11 mouse cellular contexts compared by ENCODE assay signal in genomic region chr7:134960871-134961270, GRCm38 (mm10). TPM values are rescaled to one million over a fixed set of nuclear protein-coding genes. Genes with fewer than 3 reads are reported as not detected.
DNase-seq lines count a peak whose midpoint lies in the region; ATAC-seq and TF ChIP-seq lines count a peak whose summit lies in the region.
"Had no signal": no experiment of that assay in that cellular context is flagged by ENCODE, and none has a peak within 500 bp of the region (broad histone marks: within the 10 kb centered on the region; RNA-seq: fewer than 3 reads in every experiment).

No protein-coding gene starts in this region.

- H3K36me3 ChIP-seq in liver, adult 2 months (ENCODE audit: control insufficient read depth, insufficient read depth, low read length): no peaks in the 10 kb centered on the region
- no peaks in the 10 kb centered on the region for H3K36me3 ChIP-seq in liver, embryonic 12.5 days
- no peaks in the 10 kb centered on the region for H3K36me3 ChIP-seq in liver, postnatal 0 days (replicated peaks; ENCODE audit: insufficient read depth, low read length)
- H3K36me3 ChIP-seq: heart, embryonic 13.5 days; midbrain, embryonic 12.5 days had no signal

- 75% methylated on average over 4 of the region's 4 CpGs for WGBS in liver, adult 2 months
- WGBS in liver, embryonic 12.5 days (ENCODE audit: insufficient replicate concordance): 46% methylated on average over 4 of the region's 4 CpGs
- WGBS in bone marrow, adult 2 months: 69% methylated on average over 4 of the region's 4 CpGs
- WGBS in liver, postnatal 0 days (ENCODE audit: insufficient replicate concordance): 58% methylated on average over 4 of the region's 4 CpGs

- peak; percentile 73 for TF ChIP-seq CTCF in liver, adult 2 months (IDR thresholded peaks at IDR 0.05; ENCODE audit: low read depth, low read length)
- TF ChIP-seq CTCF in bone marrow, adult 2 months (IDR thresholded peaks at IDR 0.05; ENCODE audit: control insufficient read depth, insufficient read depth, low read length): peak; percentile 39; the same call in 1 of the 2 replicates
- peak; percentile 65 for TF ChIP-seq CTCF in liver, postnatal 0 days (IDR thresholded peaks at IDR 0.05; ENCODE audit: low read depth)

- no peak overlapping the region for H3K27ac ChIP-seq in liver, adult 2 months (replicated peaks; ENCODE audit: insufficient read depth, low read depth, low read length)
- no peak overlapping the region for H3K27ac ChIP-seq in liver, embryonic 12.5 days
- H3K27ac ChIP-seq in bone marrow, adult 2 months (ENCODE audit: control insufficient read depth, insufficient read depth, low read depth, low read length, poor library complexity): no peak overlapping the region
- no peak overlapping the region for H3K27ac ChIP-seq in liver, postnatal 0 days (ENCODE audit: low read depth)
- H3K27ac ChIP-seq: heart, embryonic 13.5 days; midbrain, embryonic 12.5 days had no signal

- H3K79me2 ChIP-seq in liver, adult 2 months (ENCODE audit: control insufficient read depth, insufficient read depth, low read length): no peaks in the 10 kb centered on the region

- no peak for ATAC-seq in liver, embryonic 12.5 days
- no peak for ATAC-seq in liver, postnatal 0 days

- H3K4me1 ChIP-seq in liver, adult 2 months (ENCODE audit: control insufficient read depth, insufficient read depth, low read length): no peaks in the 10 kb centered on the region
- no peaks in the 10 kb centered on the region for H3K4me1 ChIP-seq in liver, embryonic 12.5 days
- no peaks in the 10 kb centered on the region for H3K4me1 ChIP-seq in bone marrow, adult 2 months (ENCODE audit: control insufficient read depth, insufficient read depth, low read length)
- no peaks in the 10 kb centered on the region for H3K4me1 ChIP-seq in liver, postnatal 0 days (ENCODE audit: insufficient read depth)
- H3K4me1 ChIP-seq: midbrain, embryonic 12.5 days had no signal

- peak; percentile 29 to 42 for DNase-seq in adrenal gland, adult 18-20 months (ENCODE audit: low spot score in 2 of 2)
- no peak for DNase-seq in adrenal gland, adult 8-10 months
- peak; percentile 8 for DNase-seq in liver, adult 2 months (ENCODE audit: extremely low read depth, low read depth, low spot score)
- DNase-seq in liver, postnatal 0 days: no peak
- no peak for DNase-seq in gastrocnemius, postnatal 36 days
- DNase-seq in gastrocnemius, adult 18-20 months (ENCODE audit: low spot score): no peak

- H3K4me3 ChIP-seq in liver, adult 2 months (ENCODE audit: insufficient read depth, low read depth, low read length): no peak overlapping the region
- no peak overlapping the region for H3K4me3 ChIP-seq in liver, embryonic 12.5 days
- no peak overlapping the region for H3K4me3 ChIP-seq in bone marrow, adult 2 months (replicated peaks; ENCODE audit: control insufficient read depth, low read depth, low read length)
- H3K4me3 ChIP-seq in liver, postnatal 0 days (ENCODE audit: low read depth, low read length): no peak overlapping the region
- H3K4me3 ChIP-seq: heart, embryonic 13.5 days; midbrain, embryonic 12.5 days had no signal

- H3K4me2 ChIP-seq in liver, embryonic 12.5 days: no peak overlapping the region
- no peak overlapping the region for H3K4me2 ChIP-seq in liver, postnatal 0 days (ENCODE audit: low read depth, low read length)
- H3K4me2 ChIP-seq: heart, embryonic 13.5 days; midbrain, embryonic 12.5 days had no signal

- no peaks in the 10 kb centered on the region for H3K27me3 ChIP-seq in liver, adult 2 months (ENCODE audit: control insufficient read depth, insufficient read depth, low read length)
- H3K27me3 ChIP-seq in liver, embryonic 12.5 days (replicated peaks): no peaks in the 10 kb centered on the region
- H3K27me3 ChIP-seq in liver, postnatal 0 days (ENCODE audit: insufficient read depth, low read length): no peaks in the 10 kb centered on the region
- H3K27me3 ChIP-seq: heart, embryonic 13.5 days; midbrain, embryonic 12.5 days had no signal

- no peak for TF ChIP-seq EP300 in liver, postnatal 0 days (IDR thresholded peaks at IDR 0.05; ENCODE audit: low read depth)

- TF ChIP-seq POLR2A in liver, adult 2 months (IDR thresholded peaks at IDR 0.05; ENCODE audit: extremely low read depth, insufficient read depth, low read length): no peak
- TF ChIP-seq POLR2A in bone marrow, adult 2 months (IDR thresholded peaks at IDR 0.05; ENCODE audit: borderline replicate concordance, control insufficient read depth, low read depth, low read length): no peak

- H3K9me3 ChIP-seq in liver, embryonic 12.5 days (replicated peaks): no peaks in the 10 kb centered on the region
- H3K9me3 ChIP-seq in liver, postnatal 0 days (ENCODE audit: low read length): no peaks in the 10 kb centered on the region
- H3K9me3 ChIP-seq: heart, embryonic 13.5 days; midbrain, embryonic 12.5 days had no signal

- no peak overlapping the region for H3K9ac ChIP-seq in liver, adult 2 months (ENCODE audit: low read depth, low read length)
- no peak overlapping the region for H3K9ac ChIP-seq in liver, embryonic 12.5 days
- H3K9ac ChIP-seq in liver, postnatal 0 days (replicated peaks): no peak overlapping the region
- H3K9ac ChIP-seq: heart, embryonic 13.5 days; midbrain, embryonic 12.5 days had no signal

- intact Hi-C loops in gastrocnemius, postnatal 36 days (cut with DNase I): no loop called here

RNA-seq across cellular contexts. Expression of gene Fam196a, which starts 22.6 kb away (rescaled TPM):
- total RNA-seq in adrenal gland, adult 18-20 months (2021): 1 to 10 TPM; 3.9 to 5.4 TPM
- 1 to 10 TPM; 4.0 to 9.2 (median 6.9) TPM for total RNA-seq in adrenal gland, adult 8-10 months (2022)
- total RNA-seq in liver, adult 2 months (2014; rRNA removed): not detected in 2 replicates
- polyA plus RNA-seq in liver, adult 2 months (2012; rRNA removed): not detected in 2 replicates
- 0.36 and 0.39 TPM in 2 replicates for polyA plus RNA-seq in liver, embryonic 12.5 days (2016; fragmentation: Nextera tagmentation; extraction: Ambion mirVana)
- polyA plus RNA-seq in bone marrow, adult 2 months (2011; ENCODE audit: insufficient read depth, insufficient read length, low replicate concordance, missing spikeins): 0.45 TPM in 1 of 2 replicates, not detected in the other
- polyA plus RNA-seq in liver, postnatal 0 days (2015; fragmentation: Nextera tagmentation; extraction: Ambion mirVana): 0.18 and 0.27 TPM in 2 replicates
- under 1 TPM in 1 of 2 experiments, not detected in 1; 0.10 TPM for total RNA-seq in gastrocnemius, postnatal 36 days (2021)
- under 1 TPM in 1 of 2 experiments, not detected in 1; 0.07 TPM for total RNA-seq in gastrocnemius, adult 18-20 months (2021)
- total RNA-seq: common myeloid progenitor, adult 5-6 weeks had no signal

Comparison
In these comparisons a context has a peak if more than half of its experiments do, and no peak if none do; other contexts are left out.
1. DNase-seq: peak in adrenal gland, adult 18-20 months (2 of 2) and liver, adult 2 months (single experiment); none in adrenal gland, adult 8-10 months (single experiment), liver, postnatal 0 days (single experiment), gastrocnemius, postnatal 36 days (0 of 2) and gastrocnemius, adult 18-20 months (single experiment).
2. Peak in every context shown above with its lines, with median percentiles within 50 percentile points of each other: CTCF ChIP-seq.